Mouse (Mus musculus): ENCODE measurements around the gene Olfr767. TPM values are rescaled to one million over a fixed set of nuclear protein-coding genes. Genes with fewer than 3 reads are reported as not detected.
"Not testable (repeated sequence)": the region's sequence is repeated elsewhere in the genome, so short reads cannot be mapped to it uniquely, and the experiment has no call there.

Gene Olfr767
- under 1 TPM in 1 of 2 experiments, not detected in 1; 0.14 TPM for total RNA-seq (2021)

DNA sequence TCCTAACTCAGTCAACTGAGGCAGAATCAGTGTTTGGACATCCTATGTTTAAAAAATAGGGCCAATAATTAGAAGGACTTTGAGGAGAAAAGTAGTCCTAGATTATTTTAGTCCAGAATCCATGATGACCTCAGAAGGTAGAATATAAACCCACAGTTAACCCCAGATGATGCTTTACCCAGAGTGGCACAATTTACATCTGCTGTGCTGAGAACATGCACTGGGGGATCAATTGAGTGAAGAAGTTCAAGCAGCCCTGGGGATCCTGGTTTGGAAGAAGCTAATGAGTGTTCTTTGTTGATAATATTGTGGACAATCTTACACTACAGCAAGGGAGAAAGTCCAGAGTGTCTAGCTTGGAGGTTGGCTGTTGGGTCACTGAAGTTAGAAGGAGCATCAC lies at the start of gene Olfr767:
Gene Olfr767 (minus strand): TSS at position 101 of the 400 bp plus-strand sequence.
- intact Hi-C loops (cut with DNase I); DNase-seq: not testable (repeated sequence)

DNA sequence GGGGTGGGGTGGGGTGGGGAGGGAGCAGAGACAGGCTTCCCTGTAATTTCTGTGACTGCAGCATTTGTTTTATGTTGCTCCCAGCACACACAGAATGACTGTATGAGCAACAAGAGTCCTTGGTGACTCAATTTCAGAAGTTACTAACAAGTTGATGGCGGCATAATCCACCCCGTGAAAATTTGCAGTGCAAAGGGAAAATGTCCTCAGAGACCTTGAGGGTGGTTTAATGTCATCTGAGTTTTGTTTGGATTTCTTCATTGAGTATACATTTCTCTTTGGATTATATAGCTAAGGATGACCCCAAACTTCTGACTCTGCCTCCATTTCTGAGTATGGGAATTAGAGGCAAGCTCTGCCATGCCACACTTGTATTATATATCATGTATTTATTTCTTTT lies 35.1 kb upstream of the Olfr767 start, which contains the start of gene Olfr769:
Gene Olfr769 (minus strand): TSS at position 101 of the 400 bp plus-strand sequence.
- intact Hi-C loops (cut with DNase I) = no loop called here
- no peak for DNase-seq

GRCm38 (mm10) chr10:129115146-129115545 lies 32.4 kb upstream of the Olfr767 start:
- intact Hi-C loops (cut with DNase I) = no loop called here
- no peak for DNase-seq

DNA sequence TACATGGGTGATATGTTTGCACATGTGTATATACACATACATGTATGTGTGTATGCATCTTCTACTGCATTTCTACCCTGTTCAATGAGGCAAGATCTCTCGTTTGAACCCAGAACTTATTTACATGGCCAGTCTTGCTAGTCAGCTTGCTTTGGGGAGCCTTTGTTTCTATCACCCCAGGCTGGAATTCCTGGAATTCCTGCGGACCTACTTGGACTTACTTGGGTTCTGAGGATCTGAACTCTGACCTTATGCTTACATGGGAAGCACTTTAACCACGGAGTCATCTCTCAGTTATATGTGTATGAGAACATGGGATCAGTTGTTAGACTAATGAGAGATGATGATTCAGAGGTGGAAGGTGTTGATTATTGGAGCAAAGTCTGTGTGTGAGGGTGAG lies 18.5 kb upstream of the Olfr767 start:
- intact Hi-C loops (cut with DNase I) = no loop called here
- DNase-seq = no peak

DNA sequence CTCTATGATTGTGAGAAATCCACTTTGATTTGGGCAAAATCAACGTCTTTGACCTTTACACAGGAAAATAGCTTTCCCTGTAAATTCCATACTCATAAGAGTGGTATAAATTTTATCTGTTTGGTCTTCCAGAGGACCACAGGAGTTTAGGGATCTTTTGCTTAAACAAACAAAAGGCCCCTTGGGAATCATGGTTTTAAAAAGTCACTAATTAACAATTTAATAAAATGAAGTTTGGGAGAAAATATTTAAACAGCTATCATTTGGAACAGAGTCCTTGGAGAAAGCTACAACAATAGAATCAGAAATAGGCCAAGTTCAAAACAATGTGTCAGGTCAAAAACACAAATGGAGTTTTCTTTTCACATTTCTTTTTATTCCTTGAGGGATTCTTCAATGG lies 16.6 kb upstream of the Olfr767 start, which contains the start of gene Olfr768:
Gene Olfr768 (minus strand): TSS at position 101 of the 400 bp plus-strand sequence.
- intact Hi-C loops (cut with DNase I) = no loop called here
- no peak for DNase-seq

DNA sequence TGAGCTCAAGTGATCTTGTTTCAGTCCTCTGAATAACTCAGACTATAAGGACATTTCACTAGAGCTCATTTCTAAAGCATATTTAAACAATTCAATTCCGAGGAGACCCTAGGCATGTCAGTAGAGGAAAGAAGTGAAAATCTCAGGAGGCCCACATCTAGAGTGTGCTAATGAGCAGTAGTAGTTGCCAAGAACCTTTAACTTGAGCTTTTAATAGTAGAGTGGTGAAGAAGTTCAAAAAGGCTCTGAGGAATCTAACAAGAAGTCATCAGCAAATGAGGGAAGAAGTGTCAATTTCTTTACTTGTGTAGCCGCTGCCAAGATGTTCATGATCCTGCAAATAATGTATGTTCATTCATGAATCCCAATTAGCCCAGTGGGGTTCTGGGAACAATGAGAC lies 13.8 kb downstream of the Olfr767 start, which contains the start of gene Olfr766-ps1:
Gene Olfr766-ps1 (minus strand): TSS at position 101 of the 400 bp plus-strand sequence.
- no peak for DNase-seq
- intact Hi-C loops (cut with DNase I) = no loop called here

- DNase-seq; intact Hi-C loops (cut with DNase I): not testable (repeated sequence)
These were observed 32.8 kb downstream of the Olfr767 start, which contains the start of gene Olfr765 for GRCm38 (mm10) chr10:129049898-129050297. Gene Olfr765 (minus strand): TSS chr10:129049998.

DNA sequence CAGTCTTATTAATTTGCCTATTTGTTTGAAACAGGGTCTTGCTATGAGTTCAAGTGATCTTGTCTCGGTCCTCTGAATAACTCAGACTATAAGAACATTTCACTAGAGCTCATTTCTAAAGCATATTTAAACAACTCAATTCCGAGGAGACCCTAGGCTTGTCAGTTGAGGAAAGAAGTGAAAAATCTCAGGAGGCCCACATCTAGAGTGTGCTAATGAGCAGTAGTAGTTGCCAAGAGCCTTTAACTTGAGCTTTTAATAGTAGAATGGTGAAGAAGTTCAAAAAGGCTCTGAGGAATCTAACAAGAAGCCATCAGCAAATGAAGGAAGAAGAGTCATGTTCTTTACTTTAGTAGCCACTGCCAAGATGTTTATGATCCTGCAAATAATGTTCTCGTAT lies 42.9 kb downstream of the Olfr767 start, which contains the start of gene Olfr764-ps1:
Gene Olfr764-ps1 (minus strand): TSS at position 101 of the 400 bp plus-strand sequence.
- no peak for DNase-seq
- intact Hi-C loops (cut with DNase I) = no loop called here

GRCm38 (mm10) chr10:129028343-129028742 lies 54.4 kb downstream of the Olfr767 start:
- intact Hi-C loops (cut with DNase I) = no loop called here
- no peak for DNase-seq

- DNase-seq = peak; percentile 62
- intact Hi-C loops (cut with DNase I) = loop anchor here (2.0 kb wide), 1 partner anchor 1067 kb away; no protein-coding TSS in a partner anchor
These were observed 56.6 kb downstream of the Olfr767 start for GRCm38 (mm10) chr10:129026018-129026662.

Other genes starting within 250 kb of the Olfr767 start
- 10 to 100 TPM; 18.8 to 20.1 TPM for gene Gdf11, start 191.2 kb downstream of the Olfr767 start, total RNA-seq (2021)
- gene Cd63, start 181.9 kb downstream of the Olfr767 start, total RNA-seq (2021) = 10 to 100 TPM; 52.7 to 64.3 TPM
- 1 to 10 TPM; 5.4 to 6.1 TPM for gene Rdh5, start 160.0 kb downstream of the Olfr767 start, total RNA-seq (2021)
- gene Bloc1s1, start 158.9 kb downstream of the Olfr767 start, total RNA-seq (2021) = 10 to 100 TPM; 90.7 to 91.9 TPM
- 1 to 10 TPM; 8.9 to 9.1 TPM for gene Itga7, start 149.1 kb downstream of the Olfr767 start, total RNA-seq (2021)
- gene Mettl7b, start 121.9 kb downstream of the Olfr767 start, total RNA-seq (2021) = not detected
- not detected for gene Olfr9, start 93.5 kb downstream of the Olfr767 start, total RNA-seq (2021)
- gene Olfr763, start 72.1 kb downstream of the Olfr767 start, total RNA-seq (2021) = not detected
- gene Olfr764-ps1, start 43.0 kb downstream of the Olfr767 start, total RNA-seq (2021) = not detected
- gene Olfr765, start 32.9 kb downstream of the Olfr767 start, total RNA-seq (2021) = not detected
- not detected for gene Olfr766-ps1, start 13.9 kb downstream of the Olfr767 start, total RNA-seq (2021)
- not detected for gene Olfr768, start 16.5 kb upstream of the Olfr767 start, total RNA-seq (2021)
- gene Olfr769, start 35.0 kb upstream of the Olfr767 start, total RNA-seq (2021) = not detected
- gene Olfr770, start 56.1 kb upstream of the Olfr767 start, total RNA-seq (2021) = not detected
- gene Olfr771, start 81.8 kb upstream of the Olfr767 start, total RNA-seq (2021) = not detected
- not detected for gene Olfr772, start 95.0 kb upstream of the Olfr767 start, total RNA-seq (2021)
- gene Olfr773, start 104.5 kb upstream of the Olfr767 start, total RNA-seq (2021) = not detected
- not detected for gene Olfr774, start 153.3 kb upstream of the Olfr767 start, total RNA-seq (2021)
- gene Olfr775, start 165.5 kb upstream of the Olfr767 start, total RNA-seq (2021) = not detected
- gene Olfr776, start 176.2 kb upstream of the Olfr767 start, total RNA-seq (2021) = not detected
- gene Olfr777, start 188.6 kb upstream of the Olfr767 start, total RNA-seq (2021) = not detected
- not detected for gene Olfr780, start 235.2 kb upstream of the Olfr767 start, total RNA-seq (2021)
- not detected for gene Olfr781, start 245.9 kb upstream of the Olfr767 start, total RNA-seq (2021)

Measured in left cerebral cortex, postnatal 4 days (tissue).